Mouse (Mus musculus): ENCODE data around the gene Sohlh1. TPM values are rescaled to one million over a fixed set of nuclear protein-coding genes. Genes with fewer than 3 reads are reported as not detected.
"Not testable (repeated sequence)": the region's sequence is repeated elsewhere in the genome, so short reads cannot be mapped to it uniquely, and the experiment has no call there.

The Sohlh1 gene
- polyA plus RNA-seq, 1 experiment from 2014 or later, result not detected

DNA sequence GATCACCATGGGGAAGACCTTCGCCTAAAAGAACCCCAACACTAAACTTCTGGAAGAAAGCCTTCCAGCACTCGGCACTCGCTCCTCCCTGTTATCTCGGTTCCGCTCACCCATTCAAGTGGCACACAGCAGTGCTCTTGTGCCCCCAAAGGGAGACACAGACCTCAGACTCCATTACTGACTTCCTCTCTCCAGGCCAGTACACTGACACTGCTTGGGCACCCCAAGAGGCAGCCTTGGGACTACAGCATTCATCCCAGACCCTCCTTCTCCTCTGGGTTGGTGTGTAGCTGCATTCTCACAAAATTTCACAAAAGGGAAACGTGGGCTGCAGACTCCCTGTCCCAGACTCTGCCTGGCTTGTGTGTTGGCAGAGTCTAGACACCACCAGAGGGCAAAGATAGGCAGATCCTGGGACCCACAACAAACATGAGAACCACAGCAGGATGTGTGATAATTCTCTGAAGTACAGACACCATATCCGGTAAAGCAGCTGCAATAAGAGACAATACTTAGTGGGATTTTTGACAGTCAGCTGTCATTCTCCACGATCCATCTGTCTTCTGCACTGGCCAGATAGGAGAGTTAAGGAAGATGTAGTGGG, 18.6 kb downstream of the Sohlh1 start:
- Histone ChIP-seq H3K4me2 (replicated peaks) (no peak overlapping the region), H3K9me3 (replicated peaks) (no peaks in the 10 kb centered on the region), H3K36me3 (no peaks in the 10 kb centered on the region), H3K27ac (no peak overlapping the region), H3K27me3 (0 out of 2 replicates have a peak, but pooled peaks cover 1% of the 10 kb centered on the region), H3K9ac (no peak overlapping the region), H3K4me1 (no peaks in the 10 kb centered on the region), H3K4me3 (no peak overlapping the region)
- WGBS, result 84% methylated on average over 8 of the region's 8 CpGs
- ATAC-seq (ENCODE audit: low FRiP score), result no peak

DNA sequence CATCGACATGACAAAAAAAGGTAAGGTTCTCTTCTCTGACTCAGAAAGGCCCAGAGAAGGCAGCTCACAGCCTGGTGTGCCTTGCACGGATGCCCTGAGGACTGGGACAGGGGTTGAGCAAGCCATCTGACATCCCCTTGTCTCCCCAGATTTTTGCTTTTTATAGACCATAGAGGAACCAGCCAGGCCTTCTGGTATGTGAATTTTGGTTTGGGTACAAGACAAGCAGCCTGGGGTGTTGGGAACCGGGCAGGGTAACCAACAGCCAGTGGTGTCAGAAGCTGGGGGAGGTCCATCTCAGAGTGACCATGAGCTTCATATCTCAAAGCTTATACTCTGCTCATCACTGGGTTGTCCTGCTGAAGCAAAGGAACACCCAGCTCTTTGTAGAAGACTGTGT, 22.3 kb downstream of the Sohlh1 start:
- no peak overlapping the region for H3K4me3 ChIP-seq
- H3K4me2 ChIP-seq (replicated peaks), result no peak overlapping the region
- no peaks in the 10 kb centered on the region for H3K4me1 ChIP-seq
- no peak overlapping the region for H3K27ac ChIP-seq
- H3K9ac ChIP-seq, result no peak overlapping the region
- H3K9me3 ChIP-seq (replicated peaks), result no peaks in the 10 kb centered on the region
- WGBS, result 84% methylated on average over 3 of the region's 3 CpGs
- no peaks in the 10 kb centered on the region for H3K36me3 ChIP-seq
- H3K27me3 ChIP-seq, result no peaks in the 10 kb centered on the region
- no peak for ATAC-seq (ENCODE audit: low FRiP score)

DNA sequence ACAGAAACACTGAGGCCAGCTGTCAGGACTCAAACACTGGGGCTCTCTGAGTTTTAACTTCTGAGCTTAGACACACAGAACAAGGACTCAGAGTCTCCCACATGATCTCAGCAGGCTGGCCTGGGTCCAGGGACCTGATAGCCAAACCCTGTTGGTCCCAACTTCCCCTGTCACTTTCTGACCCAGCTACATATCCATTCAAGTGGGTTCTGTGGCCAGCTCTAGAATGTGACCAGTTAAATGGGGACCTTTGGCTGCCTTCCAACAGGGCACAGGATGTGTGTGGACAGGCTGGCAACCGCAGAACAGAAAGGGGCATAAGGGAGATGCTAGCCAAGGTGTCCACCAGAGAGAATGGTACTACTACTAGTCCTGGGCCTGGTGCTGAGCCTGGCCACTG, 24.2 kb downstream of the Sohlh1 start, which contains the start of gene Lcn9:
Lcn9 (plus strand) TSS at position 348 of the 400 bp plus-strand sequence.
- H3K9me3 ChIP-seq (replicated peaks), result no peaks in the 10 kb centered on the region
- no peak within 1 kb of the TSS for H3K4me2 ChIP-seq (replicated peaks)
- H3K27me3 ChIP-seq, result no peaks in the 10 kb centered on the region
- no peak within 1 kb of the TSS; the same call in 1 of the 2 replicates for H3K9ac ChIP-seq
- no peak within 1 kb of the TSS for H3K27ac ChIP-seq
- ATAC-seq (ENCODE audit: low FRiP score), result no peak
- WGBS, result 90% methylated on average over 1 of the region's 1 CpGs
- H3K4me1 ChIP-seq, result no peaks in the 10 kb centered on the region
- H3K36me3 ChIP-seq, result no peaks in the 10 kb centered on the region
- H3K4me3 ChIP-seq, result no peak within 1 kb of the TSS

DNA sequence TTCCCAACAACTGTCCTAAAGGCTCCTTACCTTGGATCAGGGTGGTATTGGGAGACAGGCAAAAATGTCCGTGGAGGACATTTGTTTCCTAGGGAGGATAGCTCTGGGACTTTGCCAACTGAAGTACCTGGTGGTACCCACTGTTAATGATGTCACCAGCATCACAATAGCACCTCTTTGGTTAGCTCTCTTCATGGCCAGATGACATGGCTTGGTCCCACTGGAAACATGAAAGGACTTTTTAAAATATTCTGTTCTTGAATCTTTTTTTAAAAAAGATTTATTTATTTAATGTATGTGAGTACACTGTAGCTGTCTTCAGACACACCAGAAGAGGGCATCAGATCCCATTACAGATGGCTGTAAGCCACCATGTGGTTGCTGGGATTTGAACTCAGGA, 31.3 kb downstream of the Sohlh1 start, which contains the start of gene Glt6d1:
Glt6d1 (minus strand) TSS at position 101 of the 400 bp plus-strand sequence.
- not testable (repeated sequence) for H3K9me3 ChIP-seq (replicated peaks); ATAC-seq (ENCODE audit: low FRiP score); H3K4me3 ChIP-seq; H3K36me3 ChIP-seq; H3K9ac ChIP-seq; H3K27ac ChIP-seq; H3K4me1 ChIP-seq; H3K27me3 ChIP-seq; H3K4me2 ChIP-seq (replicated peaks)
- 70% methylated on average over 1 of the region's 1 CpGs for WGBS

DNA sequence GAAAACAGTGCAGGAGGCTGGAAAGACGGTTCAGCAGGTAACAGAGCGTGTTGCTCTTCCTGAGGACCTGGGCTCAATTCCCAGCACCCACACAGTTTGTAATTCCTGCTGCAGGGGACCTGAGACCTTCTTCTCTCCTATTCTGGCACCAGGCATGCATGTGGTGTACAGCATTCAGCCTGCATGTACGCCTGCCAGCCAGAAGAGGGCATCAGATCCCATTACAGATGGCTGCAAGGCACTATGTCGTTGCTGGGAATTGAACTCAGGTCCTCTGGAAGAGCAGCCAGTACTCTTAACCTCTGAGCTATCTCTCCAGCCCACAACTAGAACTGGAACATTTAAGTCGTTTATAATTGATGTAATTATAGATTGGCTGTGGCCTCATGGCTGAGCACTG, 33.7 kb downstream of the Sohlh1 start:
- Histone ChIP-seq H3K4me2 (replicated peaks) (no peak overlapping the region), H3K4me3 (no peak overlapping the region), H3K9ac (no peak overlapping the region), H3K36me3 (no peaks in the 10 kb centered on the region), H3K27me3 (no peaks in the 10 kb centered on the region), H3K9me3 (replicated peaks) (no peaks in the 10 kb centered on the region), H3K27ac (no peak overlapping the region), H3K4me1 (no peaks in the 10 kb centered on the region)
- no peak for ATAC-seq (ENCODE audit: low FRiP score)
- 80% methylated on average over 5 of the region's 5 CpGs for WGBS

DNA sequence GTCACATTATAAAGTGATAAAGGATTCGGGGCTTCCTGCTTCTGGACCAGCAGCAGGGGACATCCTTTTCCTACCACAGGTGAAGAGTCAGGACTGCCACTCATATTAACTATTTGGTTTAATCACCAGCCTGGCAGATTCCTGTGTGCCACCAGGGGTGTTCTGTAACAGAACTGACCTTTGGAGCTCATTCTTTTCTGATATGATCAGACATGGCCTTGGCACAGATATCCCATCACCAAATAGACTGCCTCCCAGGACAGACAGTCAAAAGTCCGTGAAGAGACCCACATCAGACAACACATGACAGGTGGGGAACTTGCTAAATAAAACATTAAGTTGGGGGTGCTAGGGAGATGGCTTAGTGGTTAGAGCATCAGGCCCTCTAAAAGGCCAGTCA, 35.3 kb downstream of the Sohlh1 start:
- Histone ChIP-seq H3K36me3 (no peaks in the 10 kb centered on the region), H3K9ac (no peak overlapping the region), H3K27ac (no peak overlapping the region), H3K4me2 (replicated peaks) (no peak overlapping the region), H3K4me3 (no peak overlapping the region), H3K27me3 (no peaks in the 10 kb centered on the region), H3K4me1 (no peaks in the 10 kb centered on the region), H3K9me3 (replicated peaks) (no peaks in the 10 kb centered on the region)
- 72% methylated on average over 2 of the region's 2 CpGs for WGBS
- ATAC-seq (ENCODE audit: low FRiP score), result no peak

DNA sequence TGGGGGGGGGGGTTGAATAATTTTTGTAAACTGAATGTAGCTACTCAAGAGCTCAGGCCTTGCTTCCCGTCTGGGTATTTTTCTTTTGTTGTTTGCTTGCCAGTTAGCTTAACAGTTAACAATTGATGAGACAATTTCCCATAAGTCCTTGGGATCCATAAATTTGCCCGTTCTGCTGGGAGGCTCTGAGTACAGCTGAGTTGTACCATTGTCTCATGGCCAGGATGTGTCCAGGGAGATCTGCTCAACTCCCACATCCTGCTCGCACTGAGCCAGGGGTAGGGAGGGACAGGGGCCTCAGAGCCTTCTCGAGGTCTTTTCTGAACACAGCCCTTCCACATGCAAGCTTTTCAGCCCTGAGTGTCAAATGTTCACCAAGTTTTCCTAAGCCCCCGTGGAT, 49.0 kb downstream of the Sohlh1 start:
- Histone ChIP-seq H3K36me3 (no peaks in the 10 kb centered on the region), H3K4me2 (replicated peaks) (no peak overlapping the region), H3K4me1 (peaks cover 5% of the 10 kb centered on the region; the same call in 1 of the 2 replicates), H3K9ac (no peak overlapping the region), H3K4me3 (no peak overlapping the region), H3K27ac (no peak overlapping the region), H3K9me3 (replicated peaks) (no peaks in the 10 kb centered on the region), H3K27me3 (no peaks in the 10 kb centered on the region)
- no peak for ATAC-seq (ENCODE audit: low FRiP score)
- 48% methylated on average over 5 of the region's 5 CpGs for WGBS

DNA sequence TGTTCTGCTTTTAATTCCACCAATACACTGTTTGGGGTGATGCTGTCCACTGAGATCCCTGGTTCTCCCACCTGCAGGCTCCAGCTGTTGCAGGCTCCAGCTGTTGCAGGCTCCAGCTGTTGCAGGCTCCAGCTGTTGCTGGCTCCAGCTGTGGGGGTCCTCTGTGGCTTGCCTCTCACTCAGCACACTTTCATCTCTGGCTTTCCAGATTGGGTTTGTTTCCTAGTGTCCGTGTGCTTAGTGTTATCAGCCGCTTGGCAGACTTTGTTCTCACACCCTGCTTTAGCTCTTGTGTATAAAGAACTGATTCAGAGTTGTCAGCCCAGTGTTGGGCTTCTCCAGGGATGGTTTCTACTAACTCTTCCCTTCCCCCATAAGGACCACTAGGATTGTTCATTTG, 49.4 kb downstream of the Sohlh1 start:
- no peaks in the 10 kb centered on the region for H3K27me3 ChIP-seq
- H3K4me1 ChIP-seq, result peaks cover 5% of the 10 kb centered on the region; the same call in 1 of the 2 replicates
- H3K4me2 ChIP-seq (replicated peaks), result no peak overlapping the region
- ATAC-seq (ENCODE audit: low FRiP score), result no peak
- H3K9me3 ChIP-seq (replicated peaks), result no peaks in the 10 kb centered on the region
- 60% methylated on average over 2 of the region's 2 CpGs for WGBS
- no peak overlapping the region for H3K9ac ChIP-seq
- H3K4me3 ChIP-seq, result no peak overlapping the region
- no peaks in the 10 kb centered on the region for H3K36me3 ChIP-seq
- H3K27ac ChIP-seq, result no peak overlapping the region

Other genes with a start within 250 kb of the Sohlh1 start
- 70.0 and 72.3 TPM in 2 replicates for gene Rabl6, start 238.7 kb downstream of the Sohlh1 start, polyA plus RNA-seq (2016; fragmentation: Nextera tagmentation; extraction: Ambion mirVana)
- gene Ccdc183, start 229.6 kb downstream of the Sohlh1 start, polyA plus RNA-seq (2016; fragmentation: Nextera tagmentation; extraction: Ambion mirVana), result 0.25 and 0.32 TPM in 2 replicates
- gene Tmem141, start 225.2 kb downstream of the Sohlh1 start, polyA plus RNA-seq (2016; fragmentation: Nextera tagmentation; extraction: Ambion mirVana), result 21.7 and 23.4 TPM in 2 replicates
- 0.96 and 1.3 TPM in 2 replicates for gene Fcna, start 219.2 kb downstream of the Sohlh1 start, polyA plus RNA-seq (2016; fragmentation: Nextera tagmentation; extraction: Ambion mirVana)
- gene Lcn8, start 194.1 kb downstream of the Sohlh1 start, polyA plus RNA-seq (2016; fragmentation: Nextera tagmentation; extraction: Ambion mirVana), result not detected in 2 replicates
- gene Lcn5, start 189.3 kb downstream of the Sohlh1 start, polyA plus RNA-seq (2016; fragmentation: Nextera tagmentation; extraction: Ambion mirVana), result not detected in 2 replicates
- not detected in 2 replicates for gene Lcn6, start 170.5 kb downstream of the Sohlh1 start, polyA plus RNA-seq (2016; fragmentation: Nextera tagmentation; extraction: Ambion mirVana)
- not detected in 2 replicates for gene Lcn10, start 164.5 kb downstream of the Sohlh1 start, polyA plus RNA-seq (2016; fragmentation: Nextera tagmentation; extraction: Ambion mirVana)
- gene Obp2a, start 147.2 kb downstream of the Sohlh1 start, polyA plus RNA-seq (2016; fragmentation: Nextera tagmentation; extraction: Ambion mirVana), result not detected in 2 replicates
- 97.8 and 98.7 TPM in 2 replicates for gene Bmyc, start 140.5 kb downstream of the Sohlh1 start, polyA plus RNA-seq (2016; fragmentation: Nextera tagmentation; extraction: Ambion mirVana)
- gene Obp2b, start 110.2 kb downstream of the Sohlh1 start, polyA plus RNA-seq (2016; fragmentation: Nextera tagmentation; extraction: Ambion mirVana), result not detected in 2 replicates
- not detected in 2 replicates for gene Lcn3, start 81.7 kb downstream of the Sohlh1 start, polyA plus RNA-seq (2016; fragmentation: Nextera tagmentation; extraction: Ambion mirVana)
- gene Lcn11, start 70.2 kb downstream of the Sohlh1 start, polyA plus RNA-seq (2016; fragmentation: Nextera tagmentation; extraction: Ambion mirVana), result not detected in 2 replicates
- not detected in 2 replicates for gene Gm13539, start 65.0 kb downstream of the Sohlh1 start, polyA plus RNA-seq (2016; fragmentation: Nextera tagmentation; extraction: Ambion mirVana)
- gene Glt6d1, start 31.4 kb downstream of the Sohlh1 start, polyA plus RNA-seq (2016; fragmentation: Nextera tagmentation; extraction: Ambion mirVana), result not detected in 2 replicates
- not detected in 2 replicates for gene Lcn9, start 24.1 kb downstream of the Sohlh1 start, polyA plus RNA-seq (2016; fragmentation: Nextera tagmentation; extraction: Ambion mirVana)
- gene Kcnt1, start 16.5 kb upstream of the Sohlh1 start, polyA plus RNA-seq (2016; fragmentation: Nextera tagmentation; extraction: Ambion mirVana), result 2.9 and 4.6 TPM in 2 replicates
- 85.5 and 92.7 TPM in 2 replicates for gene Camsap1, start 136.0 kb upstream of the Sohlh1 start, polyA plus RNA-seq (2016; fragmentation: Nextera tagmentation; extraction: Ambion mirVana)
- gene Ubac1, start 174.5 kb upstream of the Sohlh1 start, polyA plus RNA-seq (2016; fragmentation: Nextera tagmentation; extraction: Ambion mirVana), result 98.4 and 102 TPM in 2 replicates